10 mouse cellular contexts compared by ENCODE assay signal in genomic region chr1:66388561-66388960, GRCm38 (mm10).
DNase-seq lines count a peak whose midpoint lies in the region; ATAC-seq lines count a peak whose summit lies in the region.
"Had no signal": no experiment of that assay in that cellular context is flagged by ENCODE, and none has a peak within 500 bp of the region (broad histone marks: within the 10 kb centered on the region; RNA-seq: fewer than 3 reads in every experiment).

No protein-coding gene starts in this region.

- peak; percentile 42 to 48 for DNase-seq in frontal cortex, postnatal 36 days (ENCODE audit: low spot score in 2 of 2)
- DNase-seq in frontal cortex, postnatal 14 days (ENCODE audit: low spot score in 2 of 2), result no peak
- peak; percentile 47 to 50 for DNase-seq in cerebellum, postnatal 10 days
- peak; percentile 51 for DNase-seq in hindbrain, embryonic 14.5 days (ENCODE audit: low spot score)
- no peak for DNase-seq in adrenal gland, postnatal 36 days
- no peak for DNase-seq in gastrocnemius, adult 8-10 months (ENCODE audit: low spot score in 2 of 2)
- no peak for DNase-seq in adrenal gland, postnatal 4 days (ENCODE audit: low spot score in 2 of 2)

- peak overlapping the region; percentile 37 for H3K9ac ChIP-seq in hindbrain, embryonic 14.5 days
- peak overlapping the region; percentile 56 for H3K9ac ChIP-seq in neural tube, embryonic 13.5 days
- H3K9ac ChIP-seq: embryonic facial prominence, embryonic 13.5 days; lung, embryonic 15.5 days had no signal

- H3K36me3 ChIP-seq in hindbrain, embryonic 14.5 days (replicated peaks; ENCODE audit: control insufficient read depth, insufficient read depth), result no peaks in the 10 kb centered on the region; the same call in 1 of the 2 replicates
- no peaks in the 10 kb centered on the region for H3K36me3 ChIP-seq in neural tube, embryonic 13.5 days
- H3K36me3 ChIP-seq: embryonic facial prominence, embryonic 13.5 days; lung, embryonic 15.5 days had no signal

- peak; percentile 41 for ATAC-seq in hindbrain, embryonic 14.5 days (ENCODE audit: low FRiP score)
- peak; percentile 16; the same call in 1 of the 2 replicates for ATAC-seq in neural tube, embryonic 13.5 days (ENCODE audit: low read depth)

- H3K27ac ChIP-seq in hindbrain, embryonic 14.5 days, result peak overlapping the region; percentile 74
- peak overlapping the region; percentile 88 for H3K27ac ChIP-seq in neural tube, embryonic 13.5 days (replicated peaks)
- H3K27ac ChIP-seq: embryonic facial prominence, embryonic 13.5 days; lung, embryonic 15.5 days had no signal

- H3K27me3 ChIP-seq in hindbrain, embryonic 14.5 days (ENCODE audit: control insufficient read depth, insufficient read depth, low read length), result no peaks in the 10 kb centered on the region
- H3K27me3 ChIP-seq in neural tube, embryonic 13.5 days, result no peaks in the 10 kb centered on the region
- H3K27me3 ChIP-seq: embryonic facial prominence, embryonic 13.5 days; lung, embryonic 15.5 days had no signal

- peaks cover 60% of the 10 kb centered on the region for H3K4me1 ChIP-seq in hindbrain, embryonic 14.5 days (replicated peaks; ENCODE audit: control insufficient read depth, insufficient read depth, low read length)
- H3K4me1 ChIP-seq in neural tube, embryonic 13.5 days (replicated peaks), result peaks cover 63% of the 10 kb centered on the region
- H3K4me1 ChIP-seq: lung, embryonic 15.5 days had no signal

- H3K4me3 ChIP-seq in hindbrain, embryonic 14.5 days (replicated peaks; ENCODE audit: low read length), result peak overlapping the region; percentile 15
- H3K4me3 ChIP-seq in neural tube, embryonic 13.5 days, result peak overlapping the region; percentile 27
- H3K4me3 ChIP-seq: embryonic facial prominence, embryonic 13.5 days; lung, embryonic 15.5 days had no signal

- WGBS in hindbrain, embryonic 14.5 days, result 16% methylated on average over 8 of the region's 8 CpGs
- 21% methylated on average over 8 of the region's 8 CpGs for WGBS in neural tube, embryonic 13.5 days

- no peaks in the 10 kb centered on the region for H3K9me3 ChIP-seq in hindbrain, embryonic 14.5 days (ENCODE audit: control insufficient read depth, low read length)
- H3K9me3 ChIP-seq in neural tube, embryonic 13.5 days, result no peaks in the 10 kb centered on the region
- H3K9me3 ChIP-seq: embryonic facial prominence, embryonic 13.5 days; lung, embryonic 15.5 days had no signal

- peak overlapping the region; percentile 48 for H3K4me2 ChIP-seq in hindbrain, embryonic 14.5 days (replicated peaks)
- H3K4me2 ChIP-seq in neural tube, embryonic 13.5 days, result peak overlapping the region; percentile 56
- H3K4me2 ChIP-seq: embryonic facial prominence, embryonic 13.5 days; lung, embryonic 15.5 days had no signal

Comparison
In these comparisons a context has a peak if more than half of its experiments do, and no peak if none do; other contexts are left out.
1. DNase-seq: peak in frontal cortex, postnatal 36 days (2 of 2), cerebellum, postnatal 10 days (2 of 2) and hindbrain, embryonic 14.5 days (single experiment); none in frontal cortex, postnatal 14 days (0 of 2), adrenal gland, postnatal 36 days (0 of 2), gastrocnemius, adult 8-10 months (0 of 2) and adrenal gland, postnatal 4 days (0 of 2).